Mouse (Mus musculus): ENCODE results near the gene Bcap29.
"Not testable (repeated sequence)": the region's sequence is repeated elsewhere in the genome, so short reads cannot be mapped to it uniquely, and the experiment has no call there.

Bcap29 gene

GRCm38 (mm10) chr12:31634343-31635239, at the start of gene Bcap29:
Gene Bcap29 (minus strand): TSS chr12:31634658.
- DNase-seq (ENCODE audit: low read depth, low spot score) = no peak

GRCm38 (mm10) chr12:31667187-31667586, 32.7 kb upstream of the Bcap29 start:
- no peak for DNase-seq (ENCODE audit: low read depth, low spot score)

GRCm38 (mm10) chr12:31665999-31666398, 31.5 kb upstream of the Bcap29 start:
- DNase-seq (ENCODE audit: low read depth, low spot score) = no peak

GRCm38 (mm10) chr12:31656841-31657240, 22.4 kb upstream of the Bcap29 start:
- DNase-seq (ENCODE audit: low read depth, low spot score) = no peak

- DNase-seq (ENCODE audit: low read depth, low spot score) = no peak
These were observed 20.6 kb upstream of the Bcap29 start for GRCm38 (mm10) chr12:31654965-31655477.

GRCm38 (mm10) chr12:31654197-31654964, 19.9 kb upstream of the Bcap29 start, which contains the start of the genes Dus4l and Cog5:
Gene Dus4l (minus strand): TSS chr12:31654826.
Gene Cog5 (plus strand): TSS chr12:31654869.
- peak; percentile 82 for DNase-seq (ENCODE audit: low read depth, low spot score)

GRCm38 (mm10) chr12:31653611-31654010, 19.2 kb upstream of the Bcap29 start:
- no peak for DNase-seq (ENCODE audit: low read depth, low spot score)

- DNase-seq (ENCODE audit: low read depth, low spot score) = no peak
These were observed 766 bp upstream of the Bcap29 start for GRCm38 (mm10) chr12:31635240-31635607.

GRCm38 (mm10) chr12:31633970-31634342, 502 bp downstream of the Bcap29 start:
- no peak for DNase-seq (ENCODE audit: low read depth, low spot score)

- not testable (repeated sequence) for DNase-seq (ENCODE audit: low read depth, low spot score)
These were observed 6.1 kb downstream of the Bcap29 start for GRCm38 (mm10) chr12:31628396-31628795.

GRCm38 (mm10) chr12:31625016-31625415, 9.4 kb downstream of the Bcap29 start:
- no peak for DNase-seq (ENCODE audit: low read depth, low spot score)

- DNase-seq (ENCODE audit: low read depth, low spot score) = no peak
These were observed 14.4 kb downstream of the Bcap29 start for GRCm38 (mm10) chr12:31620106-31620505.

- no peak for DNase-seq (ENCODE audit: low read depth, low spot score)
These were observed 21.1 kb downstream of the Bcap29 start for GRCm38 (mm10) chr12:31613353-31613752.

GRCm38 (mm10) chr12:31608138-31608537, 26.3 kb downstream of the Bcap29 start:
- DNase-seq (ENCODE audit: low read depth, low spot score) = no peak

- no peak for DNase-seq (ENCODE audit: low read depth, low spot score)
These were observed 29.6 kb downstream of the Bcap29 start for GRCm38 (mm10) chr12:31604894-31605293.

GRCm38 (mm10) chr12:31603586-31603985, 30.9 kb downstream of the Bcap29 start:
- no peak for DNase-seq (ENCODE audit: low read depth, low spot score)

- no peak for DNase-seq (ENCODE audit: low read depth, low spot score)
These were observed 40.2 kb downstream of the Bcap29 start for GRCm38 (mm10) chr12:31594296-31594695.

GRCm38 (mm10) chr12:31592011-31592410, 42.4 kb downstream of the Bcap29 start:
- no peak for DNase-seq (ENCODE audit: low read depth, low spot score)

- DNase-seq (ENCODE audit: low read depth, low spot score) = no peak
These were observed 50.7 kb downstream of the Bcap29 start for GRCm38 (mm10) chr12:31583726-31584125.

GRCm38 (mm10) chr12:31582081-31582480, 52.4 kb downstream of the Bcap29 start:
- no peak for DNase-seq (ENCODE audit: low read depth, low spot score)

- no peak for DNase-seq (ENCODE audit: low read depth, low spot score)
These were observed 53.1 kb downstream of the Bcap29 start for GRCm38 (mm10) chr12:31581319-31581810.

Data from brain, embryonic 18.5 days (tissue).